Mouse (Mus musculus) layer of hippocampus, adult 18-20 months (tissue): ENCODE measurements around the gene Ssr2. TPM values are rescaled to one million over a fixed set of nuclear protein-coding genes. Genes with fewer than 3 reads are reported as not detected.

Source experiments
- DNase-seq, 2 experiments: peaks; one replicate each; pipeline ENCODE4 v3.0.0; 2022; ENCODE audit warnings: low spot score in 2 of 2
- total RNA-seq, 2 experiments: library from RNA; stranded (reverse); gene quantifications; 2 replicates each; pipeline ENCODE4 v1.2.3; 2021

Gene Ssr2
- total RNA-seq, 2 experiments from 2014 or later = 91.5 to 97.2 TPM

DNA sequence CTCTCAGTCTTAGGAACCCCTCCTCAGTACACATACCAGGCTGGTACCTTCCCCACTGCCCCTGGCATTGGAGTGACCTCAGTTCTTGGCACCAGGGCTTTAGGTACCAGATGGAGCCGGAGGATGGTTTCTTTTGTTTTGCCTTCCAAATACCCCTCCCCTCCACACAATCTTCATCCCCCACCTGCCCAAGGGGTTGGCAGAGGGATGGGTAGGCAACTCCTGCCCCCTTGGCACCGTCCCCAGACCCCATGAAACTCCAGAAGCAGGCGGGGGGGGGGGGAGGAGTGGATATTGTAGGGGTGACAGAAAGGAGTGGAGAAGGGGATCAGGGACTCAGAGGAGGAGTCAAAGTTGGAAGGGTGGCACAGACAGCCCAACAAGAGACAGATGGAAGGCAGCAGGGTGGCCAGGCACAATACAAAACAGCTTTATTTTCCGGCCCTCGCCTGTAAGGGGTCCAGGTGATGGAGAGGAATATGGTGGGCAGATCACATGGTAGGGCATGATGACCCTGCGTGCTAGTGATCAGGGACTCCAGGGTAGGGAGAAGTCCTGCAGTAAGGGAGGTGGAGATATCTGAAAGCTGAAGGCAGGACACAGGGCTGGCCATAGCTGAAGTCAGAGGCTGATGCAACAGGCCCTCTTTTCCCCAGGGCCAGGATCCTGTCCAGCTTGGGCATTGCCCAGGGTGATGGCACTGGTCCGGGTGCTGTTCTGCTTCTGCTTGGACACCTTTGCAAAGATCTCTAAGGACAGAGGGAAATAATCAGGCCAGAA lies 33.9 kb upstream of the Ssr2 start:
- no peak for DNase-seq

DNA sequence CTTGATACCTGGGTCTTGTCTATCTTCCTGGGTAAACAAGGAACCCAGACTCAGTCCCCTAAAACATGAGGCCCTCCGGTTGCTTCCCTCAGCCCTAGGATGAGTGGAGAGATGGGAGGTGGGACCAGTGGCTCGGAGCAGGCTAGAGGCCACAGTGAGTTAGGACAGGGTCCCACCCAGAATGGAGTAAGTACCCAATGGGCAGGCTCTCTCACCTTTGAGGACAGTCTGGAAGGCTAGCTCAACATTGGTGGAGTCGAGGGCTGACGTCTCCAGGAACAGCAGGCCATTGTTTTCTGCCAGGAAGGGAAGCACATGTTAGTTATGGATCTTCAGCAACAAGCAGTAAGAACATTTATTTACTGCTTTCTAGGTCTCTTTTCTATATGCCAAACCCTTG lies 33.2 kb upstream of the Ssr2 start:
- DNase-seq = no peak

DNA sequence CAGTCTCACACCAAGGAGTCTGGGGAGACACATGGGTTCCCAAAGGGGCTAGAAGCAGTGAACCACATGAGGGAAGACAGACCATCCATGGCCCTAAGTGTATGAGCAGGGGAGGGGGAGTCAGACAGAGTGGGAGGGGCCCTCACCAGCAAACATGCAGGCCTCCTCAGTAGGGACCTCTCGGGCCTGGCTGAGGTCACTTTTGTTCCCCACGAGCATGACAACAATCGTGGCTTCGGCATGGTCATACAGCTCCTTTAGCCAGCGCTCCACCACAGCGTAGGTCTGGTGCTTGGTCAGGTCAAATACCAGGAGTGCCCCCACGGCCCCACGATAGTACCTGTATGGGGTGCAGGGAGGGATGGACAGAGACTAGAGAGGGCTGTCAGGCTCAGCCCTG lies 32.5 kb upstream of the Ssr2 start:
- DNase-seq = no peak

DNA sequence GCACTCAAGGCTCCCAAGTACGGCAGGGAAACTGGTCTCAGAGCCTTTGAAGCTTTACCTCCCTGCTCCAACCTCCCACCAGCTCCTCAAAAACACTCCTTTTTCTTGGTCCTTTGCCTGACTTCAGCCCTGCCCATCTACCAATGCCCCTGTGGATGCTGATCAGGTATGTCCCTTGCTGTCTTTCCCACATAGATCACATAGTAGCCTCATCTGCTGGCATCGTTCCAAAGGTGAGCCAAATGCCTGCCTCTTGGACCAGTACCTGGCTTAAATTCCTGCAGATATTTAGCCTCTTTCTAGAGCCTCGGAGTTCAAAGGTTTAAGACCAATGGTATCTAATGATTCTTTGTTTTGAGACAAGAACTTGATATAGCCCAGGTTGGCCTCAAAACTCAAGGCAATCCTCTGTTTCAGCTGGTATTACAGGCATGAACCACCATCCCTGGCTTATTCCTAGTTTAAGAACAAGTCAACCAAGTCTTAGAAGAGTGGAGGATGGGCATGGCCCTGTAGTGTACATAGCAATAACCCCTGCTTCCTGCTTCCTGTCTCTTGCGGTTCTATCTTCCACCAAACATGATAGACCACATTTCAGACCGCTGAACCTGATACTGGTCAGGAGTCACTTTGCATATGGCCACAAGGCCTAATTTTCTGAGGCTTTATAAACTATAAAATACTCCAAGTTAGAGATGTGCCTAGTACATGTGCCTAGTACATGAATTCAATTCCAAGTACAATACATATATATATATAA lies 31.8 kb upstream of the Ssr2 start:
- DNase-seq = no peak

- no peak for DNase-seq
Measured at GRCm38 (mm10) chr3:88544514-88544913, 31.2 kb upstream of the Ssr2 start.

- no peak for DNase-seq
Measured at GRCm38 (mm10) chr3:88544955-88545591, 30.6 kb upstream of the Ssr2 start.

GRCm38 (mm10) chr3:88546674-88547418 lies 28.8 kb upstream of the Ssr2 start:
- DNase-seq = no peak

- DNase-seq = no peak
Measured at GRCm38 (mm10) chr3:88548180-88548917, 27.3 kb upstream of the Ssr2 start, which contains the start of gene Rab25. TSS of gene Rab25 (minus strand) at chr3:88548300.

- DNase-seq = no peak
Measured at GRCm38 (mm10) chr3:88551586-88551985, 24.1 kb upstream of the Ssr2 start.

- no peak for DNase-seq
Measured at GRCm38 (mm10) chr3:88552082-88552645, 23.5 kb upstream of the Ssr2 start.

DNA sequence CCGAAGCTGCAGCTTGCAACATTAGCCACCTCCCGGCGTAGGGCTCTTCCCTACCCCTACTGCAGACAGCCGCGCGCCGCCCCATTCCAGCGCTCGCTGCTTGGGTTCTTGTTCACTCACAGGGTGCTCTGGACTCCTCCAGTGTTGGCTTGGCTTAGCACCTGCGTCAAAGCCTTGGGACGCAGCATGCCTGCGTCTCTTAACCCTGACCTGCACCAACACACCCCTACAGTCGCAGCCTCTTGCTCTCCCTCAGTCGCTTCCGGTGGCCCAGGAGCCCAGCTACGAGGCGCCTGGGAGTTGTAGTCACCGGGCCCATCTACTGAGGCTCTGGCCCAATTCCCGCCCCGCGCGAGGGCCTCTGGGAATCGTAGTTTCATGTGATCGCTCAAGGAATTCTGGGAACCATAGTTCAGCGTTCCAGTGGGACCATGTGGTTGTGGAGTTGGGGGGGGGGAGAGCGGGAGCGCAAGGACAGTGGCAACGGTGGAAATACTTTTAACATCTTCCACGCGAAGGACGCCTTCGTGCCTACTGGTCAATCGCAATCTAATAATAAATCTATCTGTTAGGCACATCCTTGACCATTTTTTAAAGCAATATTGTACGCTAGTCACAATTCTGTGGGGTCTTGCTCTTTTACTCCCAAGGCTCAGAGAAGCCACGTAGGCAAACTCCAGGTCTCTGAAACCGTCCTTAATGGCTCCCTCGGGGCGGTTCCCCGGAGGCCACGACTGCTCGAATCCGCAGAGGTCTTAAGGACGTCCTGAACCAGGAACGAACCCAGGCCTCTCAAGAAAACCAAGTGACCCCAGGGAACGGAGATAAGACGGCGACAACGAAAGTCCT lies 22.8 kb upstream of the Ssr2 start, which contains the start of gene Lamtor2:
Gene Lamtor2 (minus strand): TSS at position 399 of the 849 bp plus-strand sequence.
- DNase-seq = peak; percentile 97 to 99

DNA sequence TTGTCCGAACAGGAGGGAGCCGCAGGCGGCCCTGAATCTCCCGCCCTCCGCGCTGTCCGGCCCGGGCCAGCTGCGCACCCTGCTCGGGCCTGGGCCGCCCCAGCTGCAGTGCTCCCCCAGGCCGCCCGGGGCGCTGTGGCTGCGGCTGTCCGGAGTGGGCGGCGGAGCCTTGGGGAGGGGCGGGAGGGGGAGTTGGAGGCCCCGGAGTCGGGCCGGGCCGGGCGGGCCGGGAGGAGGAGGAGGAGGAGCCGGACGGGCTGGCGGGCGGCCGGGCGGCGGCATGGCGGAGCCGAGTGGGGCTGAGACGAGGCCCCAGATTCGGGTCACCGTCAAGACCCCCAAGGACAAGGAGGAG lies 22.2 kb upstream of the Ssr2 start, which contains the start of gene Ubqln4:
Gene Ubqln4 (plus strand): TSS at position 234 of the 355 bp plus-strand sequence.
- DNase-seq = peak; percentile 79 to 91

GRCm38 (mm10) chr3:88553880-88554586 lies 21.6 kb upstream of the Ssr2 start:
- peak in 1 of 2 experiments; percentile 59 for DNase-seq

DNA sequence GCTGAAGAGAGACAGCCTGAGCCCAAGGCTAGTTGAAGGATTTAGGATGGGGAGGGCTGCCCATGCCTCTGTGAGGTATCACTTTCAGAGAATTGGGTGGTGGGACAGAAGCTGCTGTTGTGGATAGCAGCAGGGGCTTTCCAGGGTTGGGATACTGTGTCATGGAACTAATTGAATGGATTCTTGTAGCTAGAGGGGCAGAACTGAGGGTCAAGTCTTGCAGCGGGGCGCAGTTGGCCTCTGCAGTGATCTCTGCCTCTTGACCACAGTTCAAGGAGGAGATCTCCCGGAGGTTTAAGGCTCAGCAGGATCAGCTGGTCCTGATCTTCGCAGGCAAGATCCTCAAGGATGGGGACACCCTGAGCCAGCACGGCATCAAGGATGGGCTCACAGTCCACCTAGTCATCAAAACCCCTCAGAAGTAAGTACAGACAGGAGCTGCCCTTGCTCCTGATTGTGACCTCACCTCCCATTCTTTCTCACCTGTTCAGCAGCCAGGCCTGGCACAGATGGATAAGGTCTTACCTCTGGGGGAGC lies 20.5 kb upstream of the Ssr2 start:
- DNase-seq = no peak

DNA sequence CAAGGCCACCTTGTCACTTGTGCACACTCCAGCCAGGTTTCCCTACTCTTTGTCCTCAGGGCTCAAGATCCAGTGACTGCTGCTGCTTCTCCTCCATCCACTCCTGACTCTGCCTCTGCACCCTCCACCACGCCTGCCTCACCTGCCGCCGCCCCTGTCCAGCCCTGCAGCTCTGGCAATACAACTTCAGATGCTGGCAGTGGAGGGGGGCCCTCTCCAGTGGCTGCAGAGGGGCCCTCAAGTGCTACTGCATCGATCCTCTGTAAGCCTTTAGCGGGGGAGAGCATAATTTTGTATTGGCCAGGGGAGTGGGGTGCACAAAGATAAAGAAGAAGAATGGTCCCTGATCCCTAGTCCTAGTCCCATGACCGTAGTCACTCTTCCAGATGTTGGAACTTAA lies 19.9 kb upstream of the Ssr2 start:
- DNase-seq = no peak

- no peak for DNase-seq
Measured at GRCm38 (mm10) chr3:88556616-88557015, 19.1 kb upstream of the Ssr2 start.

DNA sequence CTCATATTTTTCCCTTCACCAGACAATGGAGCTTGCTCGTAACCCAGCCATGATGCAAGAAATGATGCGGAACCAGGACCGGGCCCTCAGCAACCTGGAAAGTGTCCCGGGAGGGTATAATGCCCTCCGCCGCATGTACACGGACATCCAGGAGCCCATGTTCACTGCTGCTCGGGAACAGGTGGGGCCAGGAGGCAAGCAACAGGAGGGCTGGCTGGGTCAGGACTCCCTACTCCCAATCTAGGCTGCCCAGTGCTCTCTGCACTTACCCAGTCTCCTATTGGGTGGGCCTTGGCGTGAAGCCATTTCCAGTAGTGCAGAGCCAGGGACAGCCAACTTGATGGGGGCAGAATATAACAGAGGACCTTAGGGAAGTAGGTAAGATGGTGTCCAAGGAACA lies 16.1 kb upstream of the Ssr2 start:
- DNase-seq = no peak

DNA sequence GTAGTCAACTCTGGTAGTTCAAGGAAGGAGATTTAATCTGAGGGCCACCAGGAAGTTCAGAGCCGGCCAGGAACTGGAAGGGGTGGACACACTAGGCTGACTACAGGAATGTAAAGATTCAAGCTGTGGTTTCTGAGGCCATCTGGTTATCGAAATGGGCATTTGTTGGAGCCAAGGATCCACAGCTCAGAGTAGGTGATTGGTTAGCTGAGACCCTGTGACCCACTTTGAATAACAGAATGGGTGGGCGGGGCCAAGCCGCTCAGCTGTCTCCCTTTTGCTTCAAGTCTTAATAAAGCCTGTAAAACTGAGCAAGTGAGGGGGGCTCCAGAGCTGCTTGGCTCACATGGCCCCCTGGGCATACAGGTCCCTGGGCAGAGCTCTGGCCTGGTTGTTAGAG lies 13.7 kb upstream of the Ssr2 start:
- no peak for DNase-seq
